Mouse (Mus musculus) right cerebral cortex, adult 18-20 months (tissue): ENCODE results near the gene Slc22a20.

Experiments
- DNase-seq: peaks from one replicate; pipeline ENCODE4 v3.0.0; 2022; ENCODE audit warnings: mixed read lengths

Slc22a20 gene

GRCm38 (mm10) chr19:5988815-5989452 is 3.0 kb upstream of the Slc22a20 start:
- peak; percentile 36 for DNase-seq

DNA sequence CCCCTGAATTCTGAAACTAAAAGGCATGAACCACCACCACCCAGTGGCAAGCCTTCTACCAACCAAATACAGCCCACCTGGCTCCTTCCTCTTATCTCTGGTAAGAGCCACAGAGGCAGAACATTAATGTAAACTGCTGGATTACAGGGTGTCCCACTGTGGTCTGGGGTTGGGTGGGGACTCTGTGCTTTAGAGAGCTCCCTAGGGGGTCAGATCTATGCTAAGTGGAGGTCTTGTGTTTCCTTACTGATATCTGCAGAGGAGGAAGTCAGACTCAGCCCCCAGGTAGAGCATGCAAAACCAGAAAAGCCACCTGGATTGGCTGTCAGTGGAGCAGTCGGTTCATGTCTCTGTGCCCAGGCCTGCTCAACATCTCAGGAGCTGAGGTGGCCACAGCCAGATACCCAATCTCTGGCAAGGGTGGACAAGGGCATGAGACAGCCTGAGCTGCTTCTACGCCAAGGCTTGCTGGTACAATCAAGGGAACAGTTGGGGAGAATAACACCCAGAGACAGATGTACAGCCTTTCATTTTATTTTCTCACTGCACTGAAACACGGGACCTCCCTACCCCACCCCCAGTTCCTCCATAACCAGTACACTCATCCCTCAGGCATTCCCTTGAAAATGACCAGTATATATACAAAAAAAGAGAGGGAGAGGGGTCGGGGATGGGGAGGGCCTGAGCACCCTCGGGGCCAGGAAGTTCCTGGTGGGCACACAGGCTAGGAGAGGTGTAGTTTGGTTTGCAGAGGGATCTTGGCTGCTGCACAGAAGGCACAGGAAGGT is 2.3 kb upstream of the Slc22a20 start:
- no peak for DNase-seq

- DNase-seq: no peak
These were observed 5.5 kb downstream of the Slc22a20 start for GRCm38 (mm10) chr19:5980477-5980876.

- no peak for DNase-seq
These were observed 8.2 kb downstream of the Slc22a20 start for GRCm38 (mm10) chr19:5977717-5978116.

DNA sequence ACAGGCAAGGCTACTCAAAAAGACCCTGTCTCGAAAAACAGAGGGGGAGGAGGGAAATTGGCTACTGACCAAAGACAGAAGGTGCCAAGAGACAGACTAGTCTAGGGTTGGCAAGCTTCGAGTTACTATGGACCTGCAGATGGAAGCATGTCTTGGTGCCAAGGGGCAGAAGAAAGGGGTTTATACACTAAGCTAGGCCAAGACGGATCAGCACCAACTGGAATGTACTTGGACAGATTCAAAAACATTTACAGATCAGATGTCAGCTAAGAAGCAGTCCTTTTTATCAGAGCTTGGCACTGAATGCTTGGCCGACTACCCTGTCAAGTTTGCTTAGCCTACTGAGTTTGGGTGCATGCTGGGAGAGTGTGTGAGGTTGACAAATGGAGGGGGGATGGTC is 10.3 kb downstream of the Slc22a20 start:
- no peak for DNase-seq

- no peak for DNase-seq
These were observed 10.8 kb downstream of the Slc22a20 start for GRCm38 (mm10) chr19:5975112-5975511.

DNA sequence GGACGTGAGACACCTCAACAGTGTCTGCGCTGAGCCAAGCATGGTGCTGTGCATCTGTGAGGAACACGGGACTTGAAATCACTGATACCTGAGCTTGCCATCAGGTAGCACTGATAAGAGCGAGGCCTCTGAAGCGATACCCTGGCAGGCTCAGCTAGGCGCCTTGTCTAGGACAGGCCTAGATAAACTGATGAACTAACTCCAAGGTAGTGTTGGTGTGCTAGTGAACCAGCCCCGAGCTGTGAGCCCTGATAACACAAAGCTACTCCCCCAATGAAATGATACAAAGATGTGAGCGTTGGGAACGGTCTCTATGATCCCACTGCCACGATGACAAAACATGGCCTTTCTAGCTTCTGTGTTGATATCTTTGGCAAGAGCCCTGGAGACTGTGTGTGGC is 18.3 kb downstream of the Slc22a20 start:
- no peak for DNase-seq

- DNase-seq: no peak
These were observed 19.2 kb downstream of the Slc22a20 start for GRCm38 (mm10) chr19:5966786-5967185.

DNA sequence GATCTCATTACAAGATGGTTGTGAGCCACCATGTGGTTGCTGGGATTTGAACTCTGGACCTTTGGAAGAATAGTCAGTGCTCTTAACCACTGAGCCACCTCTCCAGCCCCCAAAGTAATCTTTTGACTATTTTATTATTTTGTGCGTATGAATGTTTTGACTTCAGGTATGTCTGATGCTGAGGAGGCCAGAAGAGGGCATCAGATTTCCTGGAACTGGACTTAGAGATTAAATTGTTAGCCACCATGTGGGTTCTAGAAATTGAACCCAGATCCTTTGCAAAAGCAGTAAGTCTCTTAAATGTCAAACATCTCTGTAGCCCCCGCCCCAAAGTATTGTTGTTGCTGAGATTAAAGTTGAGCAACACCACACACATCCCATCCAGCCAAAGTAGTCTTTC is 20.0 kb downstream of the Slc22a20 start:
- no peak for DNase-seq

DNA sequence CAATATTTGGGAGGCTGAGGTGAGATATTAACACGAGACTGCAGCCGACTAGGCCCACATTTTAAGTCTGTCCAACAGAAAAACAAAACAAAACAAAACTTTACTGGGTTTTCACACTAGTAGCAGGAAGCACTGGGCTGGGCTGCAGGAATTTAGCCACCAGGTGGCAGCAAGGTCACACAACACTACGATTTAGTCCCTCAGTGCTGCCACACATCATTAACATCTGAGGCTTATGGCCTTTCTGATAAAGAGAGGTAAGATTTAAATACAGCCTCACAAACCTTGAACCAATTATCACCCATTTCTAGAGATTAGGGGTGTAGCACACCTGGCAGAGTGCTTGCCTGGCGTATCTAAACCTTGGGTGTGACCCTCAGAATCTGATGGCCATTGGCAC is 20.7 kb downstream of the Slc22a20 start:
- DNase-seq: peak; percentile 58

GRCm38 (mm10) chr19:5964804-5965203 is 21.1 kb downstream of the Slc22a20 start:
- no peak for DNase-seq

DNA sequence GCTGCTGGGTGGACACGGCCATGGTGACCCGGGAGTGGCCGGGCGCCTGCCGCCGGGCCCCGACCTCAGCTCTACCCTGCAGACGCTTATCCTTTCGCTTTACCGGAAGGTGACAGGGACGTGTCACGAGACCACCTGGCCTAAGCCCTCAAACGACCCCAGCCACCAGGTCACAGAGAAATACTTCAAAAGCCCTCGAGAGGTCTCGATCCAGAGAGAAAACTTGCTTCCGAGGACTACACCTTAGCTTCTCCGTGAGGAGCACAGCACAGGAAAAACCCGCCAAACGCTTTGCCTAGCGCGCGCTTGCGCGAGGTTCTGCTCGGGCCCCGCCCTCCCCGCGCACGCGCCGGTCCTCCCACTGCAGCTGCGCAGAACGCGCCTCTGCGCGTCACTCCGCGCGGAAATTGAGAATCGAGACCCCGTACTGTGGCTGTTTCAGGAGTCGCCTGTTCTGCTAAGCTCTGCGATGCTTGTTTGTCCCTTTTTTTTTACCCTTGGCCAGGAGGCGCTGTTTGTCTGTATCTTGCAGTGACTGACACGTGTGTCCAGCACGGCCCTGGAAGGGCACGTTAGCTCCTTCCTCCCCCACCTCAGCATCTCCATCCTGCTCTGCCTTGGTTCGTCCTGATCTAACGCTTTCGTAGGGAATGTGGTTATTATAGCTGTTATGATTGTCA is 21.9 kb downstream of the Slc22a20 start, which contains the start of gene Pola2:
Gene Pola2, minus strand, starts transcription at position 320 of the 680 bp plus-strand sequence.
- DNase-seq: peak; percentile 89

DNA sequence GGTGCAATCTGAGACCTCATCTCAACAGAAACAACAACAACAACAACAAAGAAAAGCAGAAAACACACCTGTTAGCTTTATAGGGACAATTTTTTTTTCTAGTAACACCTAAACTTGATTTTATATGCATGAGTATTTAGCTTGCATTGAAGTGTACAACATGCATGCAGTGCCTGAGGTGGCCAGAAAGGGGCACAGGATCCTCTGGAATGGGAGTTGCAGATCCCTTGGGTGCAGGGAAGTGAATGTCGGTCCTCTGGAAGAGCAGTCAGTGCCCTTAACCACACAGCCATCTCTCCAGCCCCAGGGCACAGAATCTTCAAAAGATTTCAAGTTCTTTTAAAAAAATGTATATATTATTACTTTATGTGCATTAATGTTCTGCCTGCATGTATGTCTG is 23.3 kb downstream of the Slc22a20 start:
- DNase-seq: no peak

DNA sequence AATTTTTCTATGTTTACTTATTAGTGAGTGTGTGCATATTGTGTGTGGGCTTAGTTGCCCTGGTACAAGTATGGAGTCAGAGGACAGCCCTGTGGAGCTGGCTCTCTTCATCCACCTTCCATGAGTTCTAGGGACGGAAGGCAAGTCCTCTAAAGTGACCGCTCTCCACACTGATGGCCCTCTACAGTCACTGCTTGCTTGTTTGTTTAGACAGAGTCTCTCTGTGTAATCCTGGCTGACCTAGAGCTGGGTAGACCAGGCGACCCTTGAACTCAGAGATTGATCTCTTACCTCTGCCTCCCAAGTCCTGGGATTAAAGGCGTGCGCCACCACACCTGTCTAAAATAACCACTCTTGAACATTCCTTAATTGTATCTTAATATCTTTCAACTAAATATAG is 28.6 kb downstream of the Slc22a20 start:
- no peak for DNase-seq

- peak; percentile 78 for DNase-seq
These were observed 29.3 kb downstream of the Slc22a20 start for GRCm38 (mm10) chr19:5956685-5957084.

GRCm38 (mm10) chr19:5955704-5956670 is 30.0 kb downstream of the Slc22a20 start:
- DNase-seq: no peak

GRCm38 (mm10) chr19:5954936-5955335 is 31.0 kb downstream of the Slc22a20 start:
- DNase-seq: no peak

GRCm38 (mm10) chr19:5954031-5954710 is 31.8 kb downstream of the Slc22a20 start:
- DNase-seq: no peak

DNA sequence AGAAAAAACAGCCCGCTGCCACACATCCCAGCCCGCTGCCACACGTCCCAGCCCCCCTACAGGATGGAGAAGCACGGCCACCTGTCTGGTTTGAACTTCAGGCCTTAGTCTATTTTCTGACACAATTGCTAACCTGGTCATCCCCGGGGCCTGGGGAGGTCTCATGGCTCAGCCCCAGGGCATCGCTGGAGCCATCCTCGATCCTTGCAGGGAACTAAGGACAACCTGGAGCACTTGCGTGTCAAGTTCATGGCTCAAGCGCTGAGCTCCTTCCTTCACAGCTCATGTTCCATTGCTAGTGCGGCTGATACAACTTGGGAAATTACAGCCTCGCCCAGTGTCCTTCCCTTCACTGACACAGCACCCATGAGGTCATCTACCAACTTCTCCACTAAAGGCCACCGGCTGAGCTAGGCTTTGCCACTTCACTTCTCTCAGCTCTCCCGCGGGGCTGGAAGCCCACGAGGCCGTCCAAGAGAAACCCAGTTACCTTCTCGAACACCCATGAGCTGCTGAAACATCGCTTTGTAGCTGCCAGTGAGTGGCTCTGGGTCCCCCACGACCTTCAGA is 32.7 kb downstream of the Slc22a20 start:
- DNase-seq: no peak

DNA sequence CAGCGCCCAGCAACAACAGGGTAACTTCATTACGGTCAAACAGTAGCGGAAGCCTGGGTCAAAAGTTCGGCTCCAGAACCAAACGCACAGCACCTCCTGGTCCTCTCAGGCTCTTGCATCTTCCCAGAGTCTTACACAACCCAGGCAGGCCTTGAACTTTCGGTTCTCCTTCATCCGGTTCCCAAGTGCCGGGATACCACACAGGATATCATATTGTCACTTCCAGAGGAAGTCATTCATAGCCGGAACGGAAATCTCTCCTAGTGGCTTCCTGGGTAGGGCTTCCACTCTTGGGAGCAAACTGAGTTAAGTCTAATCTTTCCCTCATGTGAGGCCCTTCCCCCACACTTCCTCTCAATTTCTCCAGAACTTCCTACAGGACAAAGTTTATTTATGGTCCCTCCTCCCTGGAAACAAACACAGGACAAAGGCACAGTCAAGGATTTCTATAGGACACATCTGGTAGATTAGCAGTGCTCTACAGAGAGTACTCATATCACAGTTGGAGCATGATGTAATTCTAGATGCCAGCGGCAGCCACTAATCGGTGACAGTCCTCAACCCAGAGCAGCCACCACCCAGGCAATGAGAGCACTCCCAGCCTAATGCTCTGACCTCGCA is 33.8 kb downstream of the Slc22a20 start:
- DNase-seq: no peak

DNA sequence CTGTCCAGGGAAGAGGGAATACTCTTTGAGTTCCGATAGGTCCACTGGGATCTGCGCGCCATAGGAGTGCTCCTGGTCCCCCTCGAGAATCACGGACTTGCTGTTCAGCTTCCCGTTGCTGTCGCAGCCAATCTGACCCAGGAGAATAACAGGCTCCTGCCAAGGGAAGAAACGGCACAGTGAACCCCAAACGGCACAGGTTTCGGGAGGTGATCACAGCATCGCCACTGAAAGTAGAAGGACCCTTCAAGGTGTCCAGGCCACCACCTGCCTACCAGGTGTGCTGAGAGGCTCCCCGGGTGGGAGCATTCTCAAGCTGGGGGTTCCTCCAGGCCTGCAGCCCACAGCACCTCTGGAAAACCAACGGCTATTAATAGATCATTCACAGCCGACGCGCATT is 34.3 kb downstream of the Slc22a20 start:
- DNase-seq: no peak
